Mouse (Mus musculus) thymus, adult 2 months (tissue): Measurements from ENCODE around the gene Syne2.

Source experiments
- CTCF ChIP-seq: fragments of 200-500 bp; IDR thresholded peaks from 2 replicates; pipeline ENCODE4 v1.5.1; 2012; ENCODE audit warnings: mild to moderate bottlenecking, control low read depth, low read length, moderate library complexity, borderline replicate concordance; ENCODE audit not compliant: control insufficient read depth, poor library complexity, insufficient read depth; ENCODE audit errors: extremely low read depth
- POLR2A ChIP-seq: fragments of 200-500 bp; IDR thresholded peaks from 2 replicates; pipeline ENCODE4 v1.6.1; 2012; ENCODE audit warnings: mild to moderate bottlenecking, low read length, control low read depth, moderate library complexity; ENCODE audit not compliant: control insufficient read depth, poor library complexity, insufficient read depth; ENCODE audit errors: extremely low read depth

GRCm38 (mm10) chr12:75789451-75789850, 28.5 kb upstream of the Syne2 start:
- no peak for TF ChIP-seq CTCF
- TF ChIP-seq POLR2A, result no peak
